Mouse (Mus musculus) MEL (cell line): ENCODE results near the gene Cox7a1. TPM values are rescaled to one million over a fixed set of nuclear protein-coding genes. Genes with fewer than 3 reads are reported as not detected.

ENCODE experiments used
- DNase-seq: peaks from one replicate; pipeline ENCODE4 v3.0.0; 2011; ENCODE audit warnings: low read depth, low spot score
- H3K27ac ChIP-seq: 2 replicates; pipeline ENCODE4 v1.5.1; 2012; ENCODE audit warnings: low read depth, mild to moderate bottlenecking, control low read depth, low read length, moderate library complexity; ENCODE audit not compliant: control insufficient read depth
- H3K27me3 ChIP-seq, 2 experiments: fragments of 150-350 bp in 1 of 2; sonication (generic) in 1 of 2; 2 replicates each; pipeline ENCODE4 v1.6.1; 2012; ENCODE audit warnings: low read length in 2 of 2, mild to moderate bottlenecking in 2 of 2, improper control_type of control experiment in 1 of 2, moderate library complexity in 1 of 2; ENCODE audit not compliant: insufficient read depth in 2 of 2, control insufficient read depth in 1 of 2
- H3K36me3 ChIP-seq, 2 experiments: 2 replicates each; pipeline ENCODE4 v1.6.1; 2012 to 2014; ENCODE audit warnings: low read length in 2 of 2, improper control_type of control experiment in 1 of 2, inconsistent platforms in 1 of 2, mild to moderate bottlenecking in 1 of 2; ENCODE audit not compliant: insufficient read depth in 2 of 2, control insufficient read depth in 1 of 2
- H3K4me1 ChIP-seq, 2 experiments: fragments of 150-350 bp in 1 of 2; sonication (generic) in 1 of 2; 2 replicates each; pipeline ENCODE4 v1.6.1; 2012; ENCODE audit warnings: low read length in 2 of 2, improper control_type of control experiment in 1 of 2, mild to moderate bottlenecking in 1 of 2; ENCODE audit not compliant: insufficient read depth in 2 of 2, control insufficient read depth in 1 of 2
- H3K4me3 ChIP-seq, 2 experiments: fragments of 150-350 bp in 1 of 2; sonication (generic) in 1 of 2; 2 replicates each; pipeline ENCODE4 v1.5.1; 2012; ENCODE audit warnings: low read depth in 2 of 2, low read length in 2 of 2, mild to moderate bottlenecking in 2 of 2, moderate library complexity in 2 of 2, control low read depth in 1 of 2, improper control_type of control experiment in 1 of 2; ENCODE audit not compliant: control insufficient read depth in 1 of 2, insufficient read depth in 1 of 2
- H3K79me2 ChIP-seq: 2 replicates; pipeline ENCODE4 v1.6.1; 2012; ENCODE audit warnings: mild to moderate bottlenecking, low read length, moderate library complexity; ENCODE audit not compliant: control insufficient read depth, poor library complexity, insufficient read depth
- H3K9ac ChIP-seq: 2 replicates; pipeline ENCODE4 v1.6.1; 2012; ENCODE audit warnings: low read depth, mild to moderate bottlenecking, control low read depth, low read length, moderate library complexity; ENCODE audit not compliant: control insufficient read depth, poor library complexity, severe bottlenecking
- H3K9me3 ChIP-seq: fragments of 150-350 bp; sonication (generic); replicated peaks from 2 replicates; pipeline ENCODE4 v1.6.1; 2012; ENCODE audit warnings: mild to moderate bottlenecking, low read length, improper control_type of control experiment, moderate library complexity; ENCODE audit not compliant: insufficient read depth
- CHD1 ChIP-seq: IDR thresholded peaks from 2 replicates; pipeline ENCODE4 v1.6.1; 2012; ENCODE audit warnings: low read depth, mild to moderate bottlenecking, inconsistent platforms, low read length, improper control_type of control experiment
- CHD2 ChIP-seq: IDR thresholded peaks from 2 replicates; pipeline ENCODE4 v1.6.1; 2011; ENCODE audit warnings: low read length, improper control_type of control experiment
- CTCF ChIP-seq, 3 experiments: IDR thresholded peaks in 2 of 3; conservative IDR thresholded peaks in 1 of 3; 2 replicates each; pipeline ENCODE4 v1.5.1; 2011 to 2012; ENCODE audit warnings: low read length in 3 of 3, low read depth in 2 of 3, mild to moderate bottlenecking in 2 of 3, improper control_type of control experiment in 1 of 3, inconsistent platforms in 1 of 3, mixed read lengths in 1 of 3, moderate library complexity in 1 of 3; ENCODE audit not compliant: control insufficient read depth in 1 of 3, insufficient read depth in 1 of 3, poor library complexity in 1 of 3, severe bottlenecking in 1 of 3
- E2F4 ChIP-seq: IDR thresholded peaks from 2 replicates; pipeline ENCODE4 v1.6.1; 2011; ENCODE audit warnings: low read depth, low read length, improper control_type of control experiment, borderline replicate concordance
- EP300 ChIP-seq, 2 experiments: IDR thresholded peaks; 2 replicates each; pipeline ENCODE4 v1.6.1; 2011; ENCODE audit warnings: improper control_type of control experiment in 2 of 2, low read length in 2 of 2, low read depth in 1 of 2, mild to moderate bottlenecking in 1 of 2
- ETS1 ChIP-seq: IDR thresholded peaks from 2 replicates; pipeline ENCODE4 v1.6.1; 2012; ENCODE audit warnings: low read depth, mild to moderate bottlenecking, inconsistent platforms, low read length, improper control_type of control experiment, moderate library complexity
- HCFC1 ChIP-seq: IDR thresholded peaks from 2 replicates; pipeline ENCODE4 v1.6.1; 2012; ENCODE audit warnings: low read depth, mild to moderate bottlenecking, inconsistent platforms, low read length, improper control_type of control experiment, moderate library complexity
- JUND ChIP-seq: IDR thresholded peaks from 2 replicates; pipeline ENCODE4 v1.6.1; 2011; ENCODE audit warnings: low read depth, mild to moderate bottlenecking, improper control_type of control experiment, low read length
- KAT2A ChIP-seq: conservative IDR thresholded peaks from 2 replicates; pipeline ENCODE4 v1.6.1; 2012; ENCODE audit warnings: low read depth, low read length, improper control_type of control experiment, inconsistent platforms
- MAFK ChIP-seq: IDR thresholded peaks from 2 replicates; pipeline ENCODE4 v1.6.1; 2011; ENCODE audit warnings: low read depth, mild to moderate bottlenecking, low read length, improper control_type of control experiment, borderline replicate concordance
- MYB ChIP-seq: IDR thresholded peaks from 2 replicates; pipeline ENCODE4 v1.6.1; 2011; ENCODE audit warnings: mild to moderate bottlenecking, low read depth, low read length, improper control_type of control experiment
- POLR2A ChIP-seq, 2 experiments: IDR thresholded peaks; 2 replicates each; pipeline ENCODE4 v1.6.1; 2011 to 2012; ENCODE audit warnings: low read length in 2 of 2, mild to moderate bottlenecking in 2 of 2, control low read depth in 1 of 2, improper control_type of control experiment in 1 of 2, low read depth in 1 of 2, moderate library complexity in 1 of 2; ENCODE audit not compliant: control insufficient read depth in 1 of 2, insufficient read depth in 1 of 2, poor library complexity in 1 of 2
- POLR2AphosphoS2 ChIP-seq: IDR thresholded peaks from 2 replicates; pipeline ENCODE4 v1.6.1; 2011; ENCODE audit warnings: low read length, improper control_type of control experiment
- POLR2AphosphoS5 ChIP-seq: IDR thresholded peaks from 2 replicates; pipeline ENCODE4 v1.6.1; 2012; ENCODE audit warnings: low read depth, borderline replicate concordance, mild to moderate bottlenecking, inconsistent platforms, low read length, moderate library complexity, mixed read lengths
- SIN3A ChIP-seq: IDR thresholded peaks from 2 replicates; pipeline ENCODE4 v1.6.1; 2012; ENCODE audit warnings: low read length, improper control_type of control experiment, inconsistent platforms
- SMC3 ChIP-seq: IDR thresholded peaks from 2 replicates; pipeline ENCODE4 v1.6.1; 2011; ENCODE audit warnings: low read depth, low read length, improper control_type of control experiment
- TAL1 ChIP-seq: IDR thresholded peaks from 2 replicates; pipeline ENCODE4 v1.6.1; 2012; ENCODE audit warnings: mild to moderate bottlenecking, inconsistent platforms, low read length, moderate library complexity, mixed read lengths
- TBP ChIP-seq: IDR thresholded peaks from 2 replicates; pipeline ENCODE4 v1.8.0; 2011; ENCODE audit warnings: low read depth, low read length, improper control_type of control experiment
- USF1 ChIP-seq: IDR thresholded peaks from 2 replicates; pipeline ENCODE4 v1.6.1; 2014; ENCODE audit warnings: low read depth, mild to moderate bottlenecking, inconsistent platforms, low read length, improper control_type of control experiment, moderate library complexity
- USF2 ChIP-seq, 2 experiments: IDR thresholded peaks; 2 replicates each; pipeline ENCODE4 v1.6.1; 2011 to 2012; ENCODE audit warnings: improper control_type of control experiment in 2 of 2, low read length in 2 of 2, borderline replicate concordance in 1 of 2, inconsistent platforms in 1 of 2, low read depth in 1 of 2, mild to moderate bottlenecking in 1 of 2; ENCODE audit not compliant: insufficient read depth in 1 of 2
- ZKSCAN1 ChIP-seq: IDR thresholded peaks from 2 replicates; pipeline ENCODE4 v1.6.1; 2012; ENCODE audit warnings: low read depth, mild to moderate bottlenecking, inconsistent platforms, low read length, improper control_type of control experiment, moderate library complexity
- ZMIZ1 ChIP-seq: IDR thresholded peaks from 2 replicates; pipeline ENCODE4 v1.6.1; 2012; ENCODE audit warnings: low read depth, mild to moderate bottlenecking, inconsistent platforms, low read length, improper control_type of control experiment, moderate library complexity
- polyA plus RNA-seq, 2 experiments: library from polyadenylated mRNA; stranded (reverse) in 1 of 2; unstranded in 1 of 2; fragments of >175 nt in 1 of 2; fragments of >200 nt in 1 of 2; gene quantifications; 2 replicates each; pipeline versions ENCODE4 v1.2.1 to v1.2.4; 2012; ENCODE audit warnings: low replicate concordance in 2 of 2, low read depth in 1 of 2; ENCODE audit not compliant: insufficient read length in 2 of 2, insufficient read depth in 1 of 2, missing spikeins in 1 of 2
- total RNA-seq: library from RNA; depleted of rRNA; stranded (reverse); fragments of 300-350 nt; gene quantifications from 2 replicates; pipeline ENCODE4 v1.2.3, GENCODE M21; 2012

Cox7a1 gene
- total and polyA plus RNA-seq, 3 experiments = 8.9 to 11.1 TPM; not detected in 1

DNA sequence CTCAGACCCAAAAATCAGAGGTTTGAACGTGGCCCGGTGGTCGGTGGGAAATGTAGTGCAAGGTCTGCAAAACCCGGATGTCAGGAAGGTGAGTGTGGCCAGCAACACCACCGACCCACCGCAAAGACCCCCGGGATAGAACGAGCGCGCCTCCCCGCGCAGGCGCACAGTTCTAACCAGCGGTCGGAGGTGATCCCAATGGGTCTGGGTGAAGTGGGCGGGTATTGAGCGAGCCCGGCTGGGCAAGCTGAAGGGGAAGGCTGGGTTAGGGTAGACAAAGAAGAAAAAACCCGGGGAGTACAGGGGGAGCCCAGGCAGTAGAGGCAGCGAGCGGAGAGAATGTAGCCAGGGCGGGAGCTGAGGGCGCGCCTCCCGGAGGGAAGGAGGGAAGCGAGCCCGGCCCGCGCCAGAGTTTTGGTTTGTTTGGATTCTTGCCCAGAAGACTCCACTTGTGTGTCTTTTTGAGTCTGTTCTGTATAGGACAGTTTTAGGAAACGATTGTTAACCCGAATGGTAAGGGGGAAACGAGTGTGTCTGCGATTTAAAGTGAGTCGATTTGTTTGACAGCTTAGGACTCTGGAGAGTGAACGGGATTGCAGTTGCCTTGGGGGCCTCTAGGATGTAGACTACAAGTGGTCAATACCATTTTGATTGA lies 40.3 kb upstream of the Cox7a1 start:
- Histone ChIP-seq H3K36me3 (peaks cover 0 to 1% of the 10 kb centered on the region in 2 experiments; a peak in 1 of 4 replicates), H3K9ac (no peak overlapping the region), H3K9me3 (no peaks in the 10 kb centered on the region), H3K4me1 (no peaks in the 10 kb centered on the region), H3K27me3 (no peaks in the 10 kb centered on the region), H3K79me2 (no peaks in the 10 kb centered on the region), H3K4me3 (no peak overlapping the region), H3K27ac (no peak overlapping the region)
- DNase-seq = no peak
- no peak for TF ChIP-seq JUND
- TF ChIP-seq ZKSCAN1 = no peak
- TF ChIP-seq USF2 (IDR thresholded peaks at IDR 0.05; ENCODE audit: borderline replicate concordance in 1 of 2, insufficient read depth in 1 of 2, low read depth in 1 of 2, low read length in 2 of 2) = no peak
- TF ChIP-seq POLR2A (IDR thresholded peaks at IDR 0.05; ENCODE audit: control insufficient read depth in 1 of 2, insufficient read depth in 1 of 2, low read depth in 1 of 2, low read length in 2 of 2, poor library complexity in 1 of 2) = no peak
- TF ChIP-seq TBP = no peak
- no peak for TF ChIP-seq E2F4
- no peak for TF ChIP-seq CTCF (IDR thresholded peaks at IDR 0.05 in 2 of 3, conservative IDR thresholded peaks at IDR 0.05 in 1 of 3; ENCODE audit: control insufficient read depth in 1 of 3, insufficient read depth in 1 of 3, low read depth in 2 of 3, low read length in 3 of 3, poor library complexity in 1 of 3, severe bottlenecking in 1 of 3)
- TF ChIP-seq HCFC1 = no peak

- no peaks in the 10 kb centered on the region for H3K4me1 ChIP-seq
- H3K27me3 ChIP-seq = no peaks in the 10 kb centered on the region
- no peak overlapping the region for H3K27ac ChIP-seq
- no peak for TF ChIP-seq ZKSCAN1
- TF ChIP-seq KAT2A = no peak
- no peak for TF ChIP-seq POLR2AphosphoS2
- no peak for TF ChIP-seq MYB
- no peak for TF ChIP-seq CTCF (IDR thresholded peaks at IDR 0.05 in 2 of 3, conservative IDR thresholded peaks at IDR 0.05 in 1 of 3; ENCODE audit: control insufficient read depth in 1 of 3, insufficient read depth in 1 of 3, low read depth in 2 of 3, low read length in 3 of 3, poor library complexity in 1 of 3, severe bottlenecking in 1 of 3)
- no peak for TF ChIP-seq CHD2
- no peak for TF ChIP-seq USF1
- no peak for TF ChIP-seq CHD1
- TF ChIP-seq SMC3 = no peak
- TF ChIP-seq ZMIZ1 = no peak
- TF ChIP-seq EP300 (IDR thresholded peaks at IDR 0.05; ENCODE audit: low read depth in 1 of 2, low read length in 2 of 2) = no peak
- TF ChIP-seq SIN3A = no peak
- TF ChIP-seq E2F4 = no peak
- TF ChIP-seq MAFK = no peak
- TF ChIP-seq ETS1 = no peak
- TF ChIP-seq TAL1 = no peak
- no peak for TF ChIP-seq POLR2AphosphoS5
- TF ChIP-seq JUND = no peak
- H3K4me3 ChIP-seq = no peak overlapping the region
- H3K9me3 ChIP-seq = 0 out of 2 replicates have a peak, but pooled peaks cover 3% of the 10 kb centered on the region
- no peaks in the 10 kb centered on the region for H3K79me2 ChIP-seq
- H3K36me3 ChIP-seq = no peaks in the 10 kb centered on the region
- no peak for DNase-seq
- no peak overlapping the region for H3K9ac ChIP-seq
Observed at GRCm38 (mm10) chr7:30147011-30147410, 36.9 kb upstream of the Cox7a1 start.
